Mouse (Mus musculus) brain, embryonic 14.5 days (tissue): Measurements from ENCODE around the gene Chd4.

ENCODE experiments used
- CTCF ChIP-seq: fragments of 200-500 bp; IDR thresholded peaks from 2 replicates; pipeline ENCODE4 v1.5.1; 2012; ENCODE audit warnings: inconsistent platforms, mild to moderate bottlenecking, moderate library complexity, borderline replicate concordance; ENCODE audit not compliant: insufficient read depth, insufficient read length; ENCODE audit errors: extremely low read depth
- POLR2A ChIP-seq: fragments of 200-500 bp; IDR thresholded peaks from 2 replicates; pipeline ENCODE4 v1.6.1; 2012; ENCODE audit warnings: mild to moderate bottlenecking, inconsistent platforms, borderline replicate concordance; ENCODE audit not compliant: poor library complexity, insufficient read depth, insufficient read length, severe bottlenecking; ENCODE audit errors: extremely low read depth

DNA sequence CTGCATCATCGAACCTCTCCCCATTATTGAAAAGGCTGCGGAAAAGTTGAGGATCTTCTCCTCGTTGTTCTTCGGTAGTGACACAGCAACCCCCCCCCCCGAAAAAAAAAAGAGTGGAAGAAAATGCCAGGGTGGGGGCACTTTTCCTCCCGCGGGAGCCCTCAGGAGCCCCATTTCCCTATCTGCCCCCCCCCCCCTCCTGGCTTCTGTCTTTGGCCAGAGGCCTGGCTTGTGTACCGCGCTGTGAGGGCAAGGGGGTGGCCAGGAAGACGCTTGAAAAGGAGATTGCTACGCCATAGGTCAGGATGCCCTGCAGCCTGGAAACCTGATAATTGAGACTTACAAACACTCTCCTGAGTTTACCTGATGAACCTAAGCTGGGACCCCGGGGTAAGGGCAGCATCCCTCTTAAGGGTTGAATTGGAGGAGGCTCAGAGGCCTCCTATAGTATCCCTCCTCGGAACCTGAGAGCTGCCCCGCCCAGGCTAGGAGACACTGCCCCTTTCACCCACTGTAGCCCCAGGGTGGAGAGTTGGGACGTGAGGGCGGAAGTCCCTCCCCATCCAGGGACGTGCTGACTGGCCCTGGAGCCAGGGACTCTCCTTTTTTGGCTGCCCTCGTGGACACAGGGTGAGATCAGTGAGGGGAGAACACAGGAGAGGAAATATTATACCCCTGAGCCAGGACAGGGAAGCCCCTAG lies 70.4 kb downstream of the Chd4 start, which contains the start of gene Gapdh:
- no peak for TF ChIP-seq CTCF
- TF ChIP-seq POLR2A: no peak
